24 mouse cellular contexts compared by ENCODE assay signal in the genomic region with DNA sequence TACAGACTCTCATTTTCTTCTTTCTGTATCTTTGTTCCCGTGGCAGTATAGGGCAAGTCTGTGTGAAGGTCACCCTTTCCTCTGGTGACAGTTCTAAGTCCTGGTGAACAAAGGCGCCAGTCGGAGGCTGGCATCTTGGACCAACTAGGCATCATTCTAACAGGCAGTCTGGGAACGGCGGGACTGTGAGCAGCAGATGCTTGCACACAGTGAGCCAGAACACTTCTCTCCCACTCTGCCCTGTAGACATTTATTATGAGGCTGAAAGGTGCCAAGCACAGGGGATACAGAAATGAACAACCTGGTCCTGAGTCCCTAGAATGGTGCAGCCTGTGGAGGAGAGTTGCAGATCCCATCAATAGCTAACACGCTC. TPM values are rescaled to one million over a fixed set of nuclear protein-coding genes. Genes with fewer than 3 reads are reported as not detected.
DNase-seq lines count a peak whose midpoint lies in the region; ATAC-seq and TF ChIP-seq lines count a peak whose summit lies in the region.
"Had no signal": no experiment of that assay in that cellular context is flagged by ENCODE, and none has a peak within 500 bp of the region (broad histone marks: within the 10 kb centered on the region; RNA-seq: fewer than 3 reads in every experiment).

No protein-coding gene starts in this region.

- DNase-seq in cerebellum, adult 2 months = peak; percentile 65 to 74
- peak; percentile 35 for DNase-seq in layer of hippocampus, adult 9-11 months
- no peak for DNase-seq in kidney, postnatal 4 days
- DNase-seq: adrenal gland, postnatal 10 days; gastrocnemius, postnatal 36 days; heart, postnatal 14 days; lung, adult 18-20 months; lung, postnatal 36 days; right cerebral cortex, postnatal 14 days; thymus, postnatal 25 days had no signal

- H3K27ac ChIP-seq in forebrain, embryonic 16.5 days (ENCODE audit: low read length) = no peak overlapping the region
- no peak overlapping the region for H3K27ac ChIP-seq in forebrain, embryonic 13.5 days
- no peak overlapping the region for H3K27ac ChIP-seq in hindbrain, embryonic 16.5 days (ENCODE audit: low read depth, low read length)
- no peak overlapping the region for H3K27ac ChIP-seq in hindbrain, embryonic 13.5 days
- peak overlapping the region; percentile 75 for H3K27ac ChIP-seq in cerebellum, adult 2 months (ENCODE audit: insufficient read depth, low read length)
- H3K27ac ChIP-seq: hindbrain, embryonic 14.5 days; midbrain, embryonic 10.5 days; neural tube, embryonic 13.5 days had no signal

- H3K4me3 ChIP-seq in forebrain, embryonic 16.5 days (replicated peaks; ENCODE audit: low read length) = no peak overlapping the region
- H3K4me3 ChIP-seq in forebrain, embryonic 13.5 days = no peak overlapping the region
- H3K4me3 ChIP-seq in hindbrain, embryonic 16.5 days (ENCODE audit: low read length) = no peak overlapping the region
- no peak overlapping the region for H3K4me3 ChIP-seq in hindbrain, embryonic 13.5 days
- no peak overlapping the region for H3K4me3 ChIP-seq in cerebellum, adult 2 months (replicated peaks; ENCODE audit: insufficient read depth, low read depth, low read length)
- H3K4me3 ChIP-seq: midbrain, embryonic 10.5 days; neural tube, embryonic 13.5 days had no signal

- H3K36me3 ChIP-seq in forebrain, embryonic 16.5 days (ENCODE audit: control insufficient read depth, insufficient read depth) = no peaks in the 10 kb centered on the region
- H3K36me3 ChIP-seq in forebrain, embryonic 13.5 days (ENCODE audit: poor library complexity, severe bottlenecking) = no peaks in the 10 kb centered on the region
- H3K36me3 ChIP-seq in hindbrain, embryonic 16.5 days (ENCODE audit: control insufficient read depth, insufficient read depth, low read length) = no peaks in the 10 kb centered on the region
- no peaks in the 10 kb centered on the region for H3K36me3 ChIP-seq in hindbrain, embryonic 13.5 days
- H3K36me3 ChIP-seq: midbrain, embryonic 10.5 days; neural tube, embryonic 13.5 days had no signal

- peak; percentile 54 for ATAC-seq in forebrain, embryonic 16.5 days
- ATAC-seq in forebrain, embryonic 13.5 days = no peak
- 0 out of 2 replicates have a peak, but pooled peaks have one; percentile 30 for ATAC-seq in hindbrain, embryonic 16.5 days
- no peak for ATAC-seq in hindbrain, embryonic 13.5 days (ENCODE audit: low FRiP score)
- no peak for ATAC-seq in megakaryocyte, adult 5-6 weeks (ENCODE audit: poor library complexity, severe bottlenecking)
- ATAC-seq: intestine, embryonic 16.5 days had no signal

- no peak overlapping the region for H3K4me2 ChIP-seq in forebrain, embryonic 16.5 days (ENCODE audit: low read length)
- no peak overlapping the region for H3K4me2 ChIP-seq in forebrain, embryonic 13.5 days
- H3K4me2 ChIP-seq in hindbrain, embryonic 16.5 days (ENCODE audit: low read length) = no peak overlapping the region
- H3K4me2 ChIP-seq in hindbrain, embryonic 13.5 days = no peak overlapping the region
- H3K4me2 ChIP-seq: hindbrain, embryonic 14.5 days; neural tube, embryonic 13.5 days had no signal

- WGBS in forebrain, embryonic 16.5 days = 61% methylated on average over 6 of the region's 6 CpGs
- WGBS in forebrain, embryonic 13.5 days = 82% methylated on average over 6 of the region's 6 CpGs
- WGBS in hindbrain, embryonic 16.5 days = 74% methylated on average over 6 of the region's 6 CpGs
- WGBS in hindbrain, embryonic 13.5 days = 87% methylated on average over 6 of the region's 6 CpGs
- whole genome bisulfite sequencing in cerebellum, adult 2 months = 12% methylated on average over 6 of the region's 6 CpGs

- TF ChIP-seq CTCF in cerebellum, adult 2 months (IDR thresholded peaks at IDR 0.05; ENCODE audit: borderline replicate concordance, insufficient read depth, low read depth, low read length) = no peak

- H3K9ac ChIP-seq in forebrain, embryonic 16.5 days (replicated peaks; ENCODE audit: low read depth, low read length) = no peak overlapping the region
- H3K9ac ChIP-seq in forebrain, embryonic 13.5 days = no peak overlapping the region
- H3K9ac ChIP-seq in hindbrain, embryonic 16.5 days (ENCODE audit: low read depth, low read length) = no peak overlapping the region
- H3K9ac ChIP-seq in hindbrain, embryonic 13.5 days = no peak overlapping the region
- H3K9ac ChIP-seq: hindbrain, embryonic 14.5 days; neural tube, embryonic 13.5 days had no signal

- H3K9me3 ChIP-seq in forebrain, embryonic 16.5 days (ENCODE audit: control insufficient read depth, low read length) = no peaks in the 10 kb centered on the region
- no peaks in the 10 kb centered on the region for H3K9me3 ChIP-seq in forebrain, embryonic 13.5 days (replicated peaks)
- H3K9me3 ChIP-seq in hindbrain, embryonic 16.5 days (ENCODE audit: control insufficient read depth, low read length) = no peaks in the 10 kb centered on the region
- no peaks in the 10 kb centered on the region for H3K9me3 ChIP-seq in hindbrain, embryonic 13.5 days
- H3K9me3 ChIP-seq: midbrain, embryonic 10.5 days; neural tube, embryonic 13.5 days had no signal

- H3K27me3 ChIP-seq in forebrain, embryonic 16.5 days (replicated peaks; ENCODE audit: control insufficient read depth, insufficient read depth, low read length) = no peaks in the 10 kb centered on the region
- no peaks in the 10 kb centered on the region for H3K27me3 ChIP-seq in forebrain, embryonic 13.5 days
- no peaks in the 10 kb centered on the region for H3K27me3 ChIP-seq in hindbrain, embryonic 16.5 days (replicated peaks; ENCODE audit: control insufficient read depth, insufficient read depth, low read length)
- no peaks in the 10 kb centered on the region for H3K27me3 ChIP-seq in hindbrain, embryonic 13.5 days
- no peaks in the 10 kb centered on the region for H3K27me3 ChIP-seq in cerebellum, adult 2 months (ENCODE audit: control insufficient read depth, insufficient read depth, low read length)
- H3K27me3 ChIP-seq: CH12.LX; neural tube, embryonic 13.5 days had no signal

- 0 out of 2 replicates have a peak, but pooled peaks have one; percentile 9 for TF ChIP-seq POLR2A in cerebellum, adult 2 months (IDR thresholded peaks at IDR 0.05; ENCODE audit: borderline replicate concordance, insufficient read depth, low read length)

- no peaks in the 10 kb centered on the region for H3K4me1 ChIP-seq in forebrain, embryonic 16.5 days (replicated peaks; ENCODE audit: control insufficient read depth, insufficient read depth, low read length)
- no peaks in the 10 kb centered on the region for H3K4me1 ChIP-seq in forebrain, embryonic 13.5 days
- H3K4me1 ChIP-seq in hindbrain, embryonic 16.5 days (ENCODE audit: control insufficient read depth, insufficient read depth, low read depth, low read length) = no peaks in the 10 kb centered on the region
- H3K4me1 ChIP-seq in hindbrain, embryonic 13.5 days (replicated peaks) = no peaks in the 10 kb centered on the region
- H3K4me1 ChIP-seq in cerebellum, adult 2 months (ENCODE audit: control insufficient read depth, insufficient read depth, low read length) = peaks cover 32% of the 10 kb centered on the region

RNA-seq across cellular contexts. Expression of a gene that starts 43.3 kb away (rescaled TPM):
- polyA plus RNA-seq in forebrain, embryonic 16.5 days (2015; fragmentation: Nextera tagmentation; extraction: Ambion mirVana) = 38.5 and 49.5 TPM in 2 replicates
- 49.9 and 50.0 TPM in 2 replicates for polyA plus RNA-seq in forebrain, embryonic 13.5 days (2015; fragmentation: Nextera tagmentation; extraction: Ambion mirVana)
- 21.7 and 22.1 TPM in 2 replicates for polyA plus RNA-seq in hindbrain, embryonic 16.5 days (2015; fragmentation: Nextera tagmentation; extraction: Ambion mirVana)
- 47.3 and 52.6 TPM in 2 replicates for polyA plus RNA-seq in hindbrain, embryonic 13.5 days (2015; fragmentation: Nextera tagmentation; extraction: Ambion mirVana)
- polyA plus RNA-seq in cerebellum, adult 2 months (2012; rRNA removed) = 166 and 168 TPM in 2 replicates
- total RNA-seq in megakaryocyte, adult 5-6 weeks (2015) = 52.1 and 52.3 TPM in 2 replicates
- 190 and 228 TPM in 2 replicates for total RNA-seq in megakaryocyte, adult 5-6 weeks (2017)

RNA-seq across cellular contexts. Expression of a gene that starts 52.3 kb away (rescaled TPM):
- polyA plus RNA-seq in forebrain, embryonic 16.5 days (2015; fragmentation: Nextera tagmentation; extraction: Ambion mirVana) = not detected in 2 replicates
- polyA plus RNA-seq in forebrain, embryonic 13.5 days (2015; fragmentation: Nextera tagmentation; extraction: Ambion mirVana) = not detected in 2 replicates
- not detected in 2 replicates for polyA plus RNA-seq in hindbrain, embryonic 16.5 days (2015; fragmentation: Nextera tagmentation; extraction: Ambion mirVana)
- not detected in 2 replicates for polyA plus RNA-seq in hindbrain, embryonic 13.5 days (2015; fragmentation: Nextera tagmentation; extraction: Ambion mirVana)
- polyA plus RNA-seq in cerebellum, adult 2 months (2012; rRNA removed) = not detected in 2 replicates
- total RNA-seq in megakaryocyte, adult 5-6 weeks (2015) = not detected in 2 replicates
- total RNA-seq in megakaryocyte, adult 5-6 weeks (2017) = not detected in 2 replicates
- total RNA-seq: adrenal gland, postnatal 10 days; CH12.LX; layer of hippocampus, adult 8-10 months; left cerebral cortex, postnatal 36 days; liver, adult 2 months had no signal
- polyA plus RNA-seq: hindbrain, embryonic 14.5 days; intestine, embryonic 16.5 days; kidney, embryonic 16.5 days; liver, adult 2 months; midbrain, embryonic 10.5 days; neural tube, embryonic 13.5 days had no signal

Comparison
In these comparisons a context has a peak if more than half of its experiments do, and no peak if none do; other contexts are left out.
1. ATAC-seq: peak in forebrain, embryonic 16.5 days (single experiment) and hindbrain, embryonic 16.5 days (single experiment); none in forebrain, embryonic 13.5 days (single experiment), hindbrain, embryonic 13.5 days (single experiment) and megakaryocyte, adult 5-6 weeks (single experiment).
2. DNase-seq: peak in cerebellum, adult 2 months (2 of 2) and layer of hippocampus, adult 9-11 months (single experiment); none in kidney, postnatal 4 days (0 of 2).